Mouse (Mus musculus) erythroblast, adult 5-6 weeks (primary cell): Measurements from ENCODE around the gene Heyl. TPM values are rescaled to one million over a fixed set of nuclear protein-coding genes. Genes with fewer than 3 reads are reported as not detected.

Experiments
- ATAC-seq: replicated peaks from 2 replicates; pipeline ENCODE4 v1.8.0; 2016; ENCODE audit warnings: moderate number of reproducible peaks, mild to moderate bottlenecking, moderate TSS enrichment, inconsistent platforms; ENCODE audit not compliant: poor library complexity, low FRiP score, severe bottlenecking
- total RNA-seq, 2 experiments: library from RNA; stranded (forward) in 1 of 2; stranded (reverse) in 1 of 2; fragments of 150-400 nt in 1 of 2; fragments of 200-764, 138-1000 nt in 1 of 2; gene quantifications; 2 replicates each; pipeline versions ENCODE4 v1.2.3 to v1.2.4; 2015 to 2017; ENCODE audit warnings: low replicate concordance in 2 of 2

The Heyl gene
- total RNA-seq, 2 experiments from 2014 or later = not detected

- ATAC-seq = no peak
Observed at GRCm38 (mm10) chr4:123228270-123228669, 5.1 kb upstream of the Heyl start.

GRCm38 (mm10) chr4:123229166-123229565 lies 4.2 kb upstream of the Heyl start:
- ATAC-seq = no peak

- ATAC-seq = no peak
Observed at GRCm38 (mm10) chr4:123232841-123233240, 515 bp upstream of the Heyl start.

- no peak for ATAC-seq
Observed at GRCm38 (mm10) chr4:123235835-123236430, 2.6 kb downstream of the Heyl start.

- ATAC-seq = no peak
Observed at GRCm38 (mm10) chr4:123236431-123237031, 3.2 kb downstream of the Heyl start.

GRCm38 (mm10) chr4:123237386-123238266 lies 4.3 kb downstream of the Heyl start:
- ATAC-seq = no peak

GRCm38 (mm10) chr4:123239361-123240203 lies 6.2 kb downstream of the Heyl start:
- ATAC-seq = no peak

- ATAC-seq = no peak
Observed at GRCm38 (mm10) chr4:123246221-123246620, 12.9 kb downstream of the Heyl start.

- ATAC-seq = no peak
Observed at GRCm38 (mm10) chr4:123246651-123247050, 13.3 kb downstream of the Heyl start.

GRCm38 (mm10) chr4:123247147-123247880 lies 14.0 kb downstream of the Heyl start:
- ATAC-seq = no peak

GRCm38 (mm10) chr4:123248971-123249567 lies 15.7 kb downstream of the Heyl start:
- no peak for ATAC-seq

GRCm38 (mm10) chr4:123252214-123252613 lies 18.9 kb downstream of the Heyl start:
- ATAC-seq = no peak

- ATAC-seq = peak; percentile 88
Observed at GRCm38 (mm10) chr4:123254617-123255016, 21.3 kb downstream of the Heyl start.

- ATAC-seq = no peak
Observed at GRCm38 (mm10) chr4:123260071-123260746, 26.9 kb downstream of the Heyl start.

GRCm38 (mm10) chr4:123261721-123262401 lies 28.5 kb downstream of the Heyl start, which contains the start of gene Pabpc4:
Gene Pabpc4, plus strand, starts transcription at chr4:123262351.
- no peak for ATAC-seq

- ATAC-seq = no peak
Observed at GRCm38 (mm10) chr4:123271063-123271462, 37.7 kb downstream of the Heyl start.

GRCm38 (mm10) chr4:123280117-123280516 lies 46.8 kb downstream of the Heyl start:
- ATAC-seq = no peak; the same call in 1 of the 2 replicates

GRCm38 (mm10) chr4:123282500-123282899 lies 49.1 kb downstream of the Heyl start:
- ATAC-seq = peak; percentile 74
